ENCODE assay signal across 8 mouse cellular contexts in the genomic region with DNA sequence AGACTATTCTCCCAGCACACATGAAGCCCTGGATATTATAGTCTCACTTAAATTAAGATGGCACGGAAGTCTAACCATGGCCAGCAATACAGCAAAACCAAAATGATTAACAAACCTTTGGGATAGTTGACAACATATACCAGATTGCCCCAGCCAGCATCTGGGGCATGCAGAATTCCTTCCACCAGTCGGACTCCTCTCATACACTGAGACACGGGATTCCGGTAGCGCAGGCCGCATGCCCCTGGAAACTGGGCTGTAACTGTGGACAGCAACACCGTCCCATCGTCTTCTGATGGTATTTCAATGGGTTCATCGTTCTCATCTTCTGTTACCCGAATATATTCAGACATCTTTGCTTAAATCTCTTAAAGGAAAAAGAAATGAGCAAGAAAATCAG. TPM values are rescaled to one million over a fixed set of nuclear protein-coding genes. Genes with fewer than 3 reads are reported as not detected.
A peak's percentile ranks its signal among the peaks of the same experiment; 100 is the strongest.
DNase-seq lines count a peak whose midpoint lies in the region; ATAC-seq and TF ChIP-seq lines count a peak whose summit lies in the region.

No protein-coding gene starts in this region.

- peaks cover 16% of the 10 kb centered on the region for H3K4me1 ChIP-seq in heart, embryonic 10.5 days
- peaks cover 6 to 48% of the 10 kb centered on the region in 2 experiments for H3K4me1 ChIP-seq in CH12.LX (ENCODE audit: control insufficient read depth in 1 of 2, insufficient read depth in 2 of 2)
- H3K4me1 ChIP-seq in forebrain, postnatal 0 days (ENCODE audit: insufficient read depth) = peaks cover 10% of the 10 kb centered on the region; the same call in 1 of the 2 replicates
- H3K4me1 ChIP-seq in liver, postnatal 0 days (ENCODE audit: insufficient read depth) = peaks cover 17% of the 10 kb centered on the region

- in situ Hi-C loops in CH12.LX (cut with MboI; ENCODE audit: low pct_ligation_motif_present, low pct_unique_long_range_greater_than_20kb, low sequenced_read_pairs) = no loop called here

- ATAC-seq in forebrain, postnatal 0 days = no peak
- ATAC-seq in liver, postnatal 0 days = no peak

- dilution Hi-C loops in CH12.LX (cut with MboI; ENCODE audit: extremely low pct_ligation_motif_present, extremely low pct_unique_long_range_greater_than_20kb, low sequenced_read_pairs) = no loop called here

- TF ChIP-seq CTCF in CH12.LX (conservative IDR thresholded peaks at IDR 0.05 in 1 of 2, IDR thresholded peaks at IDR 0.05 in 1 of 2; ENCODE audit: low read depth in 2 of 2, low read length in 2 of 2) = no peak
- no peak for TF ChIP-seq CTCF in forebrain, postnatal 0 days (IDR thresholded peaks at IDR 0.05; ENCODE audit: low read depth)
- TF ChIP-seq CTCF in liver, postnatal 0 days (IDR thresholded peaks at IDR 0.05; ENCODE audit: low read depth) = no peak

- H3K27ac ChIP-seq in heart, embryonic 10.5 days = no peak overlapping the region
- no peak overlapping the region for H3K27ac ChIP-seq in CH12.LX (ENCODE audit: insufficient read depth, low read depth)
- H3K27ac ChIP-seq in forebrain, postnatal 0 days (ENCODE audit: low read depth, low read length) = no peak overlapping the region
- H3K27ac ChIP-seq in liver, postnatal 0 days (ENCODE audit: low read depth) = no peak overlapping the region

- H3K36me3 ChIP-seq in heart, embryonic 10.5 days = peaks cover 52% of the 10 kb centered on the region
- peaks cover 41 to 50% of the 10 kb centered on the region in 2 experiments for H3K36me3 ChIP-seq in CH12.LX (replicated peaks in 1 of 2; ENCODE audit: control insufficient read depth in 1 of 2, insufficient read depth in 1 of 2, low read length in 1 of 2)
- H3K36me3 ChIP-seq in forebrain, postnatal 0 days (ENCODE audit: insufficient read depth) = peaks cover 37% of the 10 kb centered on the region
- H3K36me3 ChIP-seq in liver, postnatal 0 days (replicated peaks; ENCODE audit: insufficient read depth, low read length) = peaks cover 50% of the 10 kb centered on the region

- H3K9ac ChIP-seq in CH12.LX (ENCODE audit: insufficient read depth, low read depth) = peak overlapping the region; percentile 99
- no peak overlapping the region for H3K9ac ChIP-seq in forebrain, postnatal 0 days
- H3K9ac ChIP-seq in liver, postnatal 0 days (replicated peaks) = no peak overlapping the region; the same call in 1 of the 2 replicates

- H3K4me2 ChIP-seq in CH12.LX (ENCODE audit: insufficient read depth, low read depth, poor library complexity, severe bottlenecking) = peak overlapping the region; percentile 95
- H3K4me2 ChIP-seq in forebrain, postnatal 0 days (ENCODE audit: low read depth) = peak overlapping the region; percentile 56
- H3K4me2 ChIP-seq in liver, postnatal 0 days (ENCODE audit: low read depth, low read length) = peak overlapping the region; percentile 82

- 84% methylated on average over 10 of the region's 10 CpGs for WGBS in heart, embryonic 10.5 days
- 85% methylated on average over 10 of the region's 10 CpGs for WGBS in forebrain, postnatal 0 days
- WGBS in liver, postnatal 0 days (ENCODE audit: insufficient replicate concordance) = 84% methylated on average over 10 of the region's 10 CpGs

- DNase-seq in heart, embryonic 10.5 days (ENCODE audit: low spot score) = no peak
- no peak for DNase-seq in heart, postnatal 10 days
- no peak for DNase-seq in CH12.LX (ENCODE audit: extremely low read depth)
- no peak for DNase-seq in forebrain, postnatal 0 days
- DNase-seq in liver, postnatal 0 days = no peak
- DNase-seq in right cerebral cortex, postnatal 36 days (ENCODE audit: low spot score in 2 of 2) = no peak
- DNase-seq in spleen, postnatal 14 days (ENCODE audit: low spot score in 2 of 2) = no peak
- no peak for DNase-seq in cerebellum, postnatal 10 days

- TF ChIP-seq POLR2A in CH12.LX (IDR thresholded peaks at IDR 0.05; ENCODE audit: low read depth, low read length) = no peak

- no peak for TF ChIP-seq EP300 in CH12.LX (IDR thresholded peaks at IDR 0.05; ENCODE audit: low read length)
- TF ChIP-seq EP300 in liver, postnatal 0 days (IDR thresholded peaks at IDR 0.05; ENCODE audit: low read depth) = no peak

- peaks cover 61% of the 10 kb centered on the region for H3K79me2 ChIP-seq in CH12.LX (replicated peaks; ENCODE audit: control insufficient read depth, extremely low read depth, insufficient read depth, poor library complexity, severe bottlenecking)

- no peaks in the 10 kb centered on the region for H3K9me3 ChIP-seq in heart, embryonic 10.5 days
- H3K9me3 ChIP-seq in CH12.LX (replicated peaks; ENCODE audit: low read length) = no peaks in the 10 kb centered on the region
- H3K9me3 ChIP-seq in forebrain, postnatal 0 days (ENCODE audit: low read length) = no peaks in the 10 kb centered on the region
- H3K9me3 ChIP-seq in liver, postnatal 0 days (ENCODE audit: low read length) = no peaks in the 10 kb centered on the region

- TF ChIP-seq RAD21 in CH12.LX (IDR thresholded peaks at IDR 0.05; ENCODE audit: low read depth, low read length) = no peak

- intact Hi-C loops in heart, postnatal 10 days (cut with DNase I) = no loop called here

- H3K4me3 ChIP-seq in heart, embryonic 10.5 days = peak overlapping the region; percentile 94
- H3K4me3 ChIP-seq in CH12.LX (replicated peaks in 1 of 3; ENCODE audit: low read depth in 2 of 3, low read length in 2 of 3, poor library complexity in 1 of 3) = peak overlapping the region; percentile 71 to 94 (median 87)
- H3K4me3 ChIP-seq in forebrain, postnatal 0 days (ENCODE audit: low read depth, low read length) = no peak overlapping the region
- peak overlapping the region; percentile 87 for H3K4me3 ChIP-seq in liver, postnatal 0 days (ENCODE audit: low read depth, low read length)

- H3K27me3 ChIP-seq in heart, embryonic 10.5 days (ENCODE audit: insufficient read depth, poor library complexity, severe bottlenecking) = no peaks in the 10 kb centered on the region
- H3K27me3 ChIP-seq in CH12.LX (replicated peaks) = no peaks in the 10 kb centered on the region
- no peaks in the 10 kb centered on the region for H3K27me3 ChIP-seq in forebrain, postnatal 0 days (ENCODE audit: insufficient read depth, low read length)
- no peaks in the 10 kb centered on the region for H3K27me3 ChIP-seq in liver, postnatal 0 days (ENCODE audit: insufficient read depth, low read length)

TF ChIP-seq in CH12.LX, 34 proteins besides CTCF, POLR2A, EP300 and RAD21:
- TF ChIP-seq NRF1 (IDR thresholded peaks at IDR 0.05; ENCODE audit: low read depth, low read length) (no peak), MYC (IDR thresholded peaks at IDR 0.05; ENCODE audit: low read depth, low read length) (no peak), RCOR1 (conservative IDR thresholded peaks at IDR 0.05; ENCODE audit: low read depth, low read length) (no peak), MEF2A (IDR thresholded peaks at IDR 0.05; ENCODE audit: borderline replicate concordance, low read depth, low read length) (no peak), MAX (IDR thresholded peaks at IDR 0.05; ENCODE audit: low read length) (no peak), UBTF (IDR thresholded peaks at IDR 0.05; ENCODE audit: low read depth, low read length) (no peak), USF2 (conservative IDR thresholded peaks at IDR 0.05; ENCODE audit: low read depth, low read length) (no peak), TCF12 (IDR thresholded peaks at IDR 0.05; ENCODE audit: low read depth, low read length) (no peak), ZMIZ1 (IDR thresholded peaks at IDR 0.05; ENCODE audit: low read depth, low read length) (no peak), GABPA (IDR thresholded peaks at IDR 0.05; ENCODE audit: insufficient replicate concordance, low read depth, low read length) (no peak)

RNA-seq across cellular contexts. Expression of gene Tardbp, which starts 1.8 kb away (rescaled TPM):
- polyA plus RNA-seq in heart, embryonic 10.5 days (2016; fragmentation: Nextera tagmentation; extraction: Ambion mirVana) = 238 and 301 TPM in 2 replicates
- total RNA-seq in heart, postnatal 10 days (2021) = 100 to 1,000 TPM; 148 to 181 TPM
- total RNA-seq in CH12.LX (2012; rRNA removed) = 176 and 238 TPM in 2 replicates
- total RNA-seq in CH12.LX (2014; rRNA removed) = 341 and 403 TPM in 2 replicates
- 617 and 618 TPM in 2 replicates for polyA plus RNA-seq in CH12.LX (2012; ENCODE audit: insufficient read length, low read depth)
- total RNA-seq in forebrain, postnatal 0 days (2014; rRNA removed) = 107 and 159 TPM in 2 replicates
- 101 and 104 TPM in 2 replicates for polyA plus RNA-seq in forebrain, postnatal 0 days (2015; fragmentation: Nextera tagmentation; extraction: Ambion mirVana)
- 73.4 and 76.7 TPM in 2 replicates for polyA plus RNA-seq in liver, postnatal 0 days (2015; fragmentation: Nextera tagmentation; extraction: Ambion mirVana)

RNA-seq across cellular contexts. Expression of gene Gm572, which starts 18.1 kb away (rescaled TPM):
- not detected in 2 replicates for polyA plus RNA-seq in heart, embryonic 10.5 days (2016; fragmentation: Nextera tagmentation; extraction: Ambion mirVana)
- total RNA-seq in heart, postnatal 10 days (2021) = 1 to 10 TPM; 4.5 to 5.0 TPM
- not detected in 2 replicates for total RNA-seq in CH12.LX (2012; rRNA removed)
- not detected in 2 replicates for total RNA-seq in CH12.LX (2014; rRNA removed)
- not detected in 2 replicates for polyA plus RNA-seq in CH12.LX (2012; ENCODE audit: insufficient read length, low read depth)
- not detected in 2 replicates for total RNA-seq in forebrain, postnatal 0 days (2014; rRNA removed)
- polyA plus RNA-seq in forebrain, postnatal 0 days (2015; fragmentation: Nextera tagmentation; extraction: Ambion mirVana) = not detected in 2 replicates
- polyA plus RNA-seq in liver, postnatal 0 days (2015; fragmentation: Nextera tagmentation; extraction: Ambion mirVana) = not detected in 2 replicates

RNA-seq across cellular contexts. Expression of gene Masp2, which starts 22.7 kb away (rescaled TPM):
- polyA plus RNA-seq in heart, embryonic 10.5 days (2016; fragmentation: Nextera tagmentation; extraction: Ambion mirVana) = 0.27 and 0.82 TPM in 2 replicates
- total RNA-seq in heart, postnatal 10 days (2021) = under 1 TPM; 0.29 to 0.30 TPM
- total RNA-seq in CH12.LX (2012; rRNA removed) (0.85 and 1.3 TPM in 2 replicates), CH12.LX (2014; rRNA removed) (0.11 TPM in 1 of 2 replicates, not detected in the other)
- 0.21 TPM in 1 of 2 replicates, not detected in the other for polyA plus RNA-seq in CH12.LX (2012; ENCODE audit: insufficient read length, low read depth)
- 0.24 TPM in 1 of 2 replicates, not detected in the other for total RNA-seq in forebrain, postnatal 0 days (2014; rRNA removed)
- polyA plus RNA-seq in forebrain, postnatal 0 days (2015; fragmentation: Nextera tagmentation; extraction: Ambion mirVana) = 0.26 TPM in 1 of 2 replicates, not detected in the other
- 109 and 112 TPM in 2 replicates for polyA plus RNA-seq in liver, postnatal 0 days (2015; fragmentation: Nextera tagmentation; extraction: Ambion mirVana)

RNA-seq across cellular contexts. Expression of gene Srm, which starts 33.7 kb away (rescaled TPM):
- polyA plus RNA-seq in heart, embryonic 10.5 days (2016; fragmentation: Nextera tagmentation; extraction: Ambion mirVana) = 197 and 306 TPM in 2 replicates
- 10 to 100 TPM; 25.4 to 26.8 TPM for total RNA-seq in heart, postnatal 10 days (2021)
- total RNA-seq in CH12.LX (2012; rRNA removed) = 151 and 213 TPM in 2 replicates
- 127 and 136 TPM in 2 replicates for total RNA-seq in CH12.LX (2014; rRNA removed)
- 521 and 640 TPM in 2 replicates for polyA plus RNA-seq in CH12.LX (2012; ENCODE audit: insufficient read length, low read depth)
- 59.9 and 60.3 TPM in 2 replicates for total RNA-seq in forebrain, postnatal 0 days (2014; rRNA removed)
- 199 and 232 TPM in 2 replicates for polyA plus RNA-seq in forebrain, postnatal 0 days (2015; fragmentation: Nextera tagmentation; extraction: Ambion mirVana)
- polyA plus RNA-seq in liver, postnatal 0 days (2015; fragmentation: Nextera tagmentation; extraction: Ambion mirVana) = 71.2 and 75.2 TPM in 2 replicates

Comparison
In these comparisons a context has a peak if more than half of its experiments do, and no peak if none do; other contexts are left out.
1. RNA of gene Masp2, which starts 22.7 kb away (polyA plus RNA-seq): 109 to 112 TPM in liver, postnatal 0 days; 0.27 to 0.82 TPM in heart, embryonic 10.5 days, 0.21 TPM in CH12.LX and 0.26 TPM in forebrain, postnatal 0 days; every median in the first group is over 10 times any median in the second.
2. Peak in every context shown above with its lines, with median percentiles within 50 percentile points of each other: H3K4me2 ChIP-seq.